Mouse (Mus musculus) adipocyte (in vitro differentiated cells): Measurements from ENCODE around the gene Brd7.

Source experiments
- DNase-seq: peaks from one replicate; pipeline ENCODE4 v3.0.0-alpha.2; 2016; ENCODE audit warnings: low spot score

Brd7 gene

GRCm38 (mm10) chr8:88357226-88357933 lies 4.6 kb downstream of the Brd7 start:
- DNase-seq = no peak

- DNase-seq = no peak
Observed at GRCm38 (mm10) chr8:88349046-88349445, 12.9 kb downstream of the Brd7 start.

GRCm38 (mm10) chr8:88342026-88342425 lies 20.0 kb downstream of the Brd7 start:
- DNase-seq = no peak

GRCm38 (mm10) chr8:88339887-88340695 lies 21.9 kb downstream of the Brd7 start:
- no peak for DNase-seq

GRCm38 (mm10) chr8:88339221-88339620 lies 22.8 kb downstream of the Brd7 start:
- no peak for DNase-seq

- no peak for DNase-seq
Observed at GRCm38 (mm10) chr8:88334975-88335374, 27.0 kb downstream of the Brd7 start.

- no peak for DNase-seq
Observed at GRCm38 (mm10) chr8:88334384-88334783, 27.6 kb downstream of the Brd7 start.

- no peak for DNase-seq
Observed at GRCm38 (mm10) chr8:88330816-88331215, 31.2 kb downstream of the Brd7 start.

GRCm38 (mm10) chr8:88328689-88329088 lies 33.3 kb downstream of the Brd7 start:
- peak; percentile 60 for DNase-seq

- no peak for DNase-seq
Observed at GRCm38 (mm10) chr8:88326328-88326727, 35.7 kb downstream of the Brd7 start.

GRCm38 (mm10) chr8:88325795-88326194 lies 36.2 kb downstream of the Brd7 start:
- no peak for DNase-seq

- DNase-seq = no peak
Observed at GRCm38 (mm10) chr8:88325251-88325650, 36.7 kb downstream of the Brd7 start.

GRCm38 (mm10) chr8:88324760-88325159 lies 37.2 kb downstream of the Brd7 start:
- DNase-seq = no peak

GRCm38 (mm10) chr8:88323523-88323922 lies 38.5 kb downstream of the Brd7 start:
- no peak for DNase-seq

GRCm38 (mm10) chr8:88321387-88321786 lies 40.6 kb downstream of the Brd7 start:
- no peak for DNase-seq

GRCm38 (mm10) chr8:88320134-88320533 lies 41.9 kb downstream of the Brd7 start:
- DNase-seq = no peak

- DNase-seq = no peak
Observed at GRCm38 (mm10) chr8:88318151-88318550, 43.8 kb downstream of the Brd7 start.

- no peak for DNase-seq
Observed at GRCm38 (mm10) chr8:88317341-88317740, 44.7 kb downstream of the Brd7 start.

GRCm38 (mm10) chr8:88316139-88316931 lies 45.7 kb downstream of the Brd7 start:
- no peak for DNase-seq

GRCm38 (mm10) chr8:88315302-88315701 lies 46.7 kb downstream of the Brd7 start:
- DNase-seq = no peak

GRCm38 (mm10) chr8:88313991-88314390 lies 48.0 kb downstream of the Brd7 start:
- DNase-seq = no peak

GRCm38 (mm10) chr8:88312966-88313365 lies 49.0 kb downstream of the Brd7 start:
- DNase-seq = no peak

- no peak for DNase-seq
Observed at GRCm38 (mm10) chr8:88310286-88310685, 51.7 kb downstream of the Brd7 start.
